Mouse (Mus musculus): ENCODE results near the gene 1700001F09Rik.
"Not testable (repeated sequence)": the region's sequence is repeated elsewhere in the genome, so short reads cannot be mapped to it uniquely, and the experiment has no call there.

1700001F09Rik gene

GRCm38 (mm10) chr14:43347711-43348110, at the start of gene 1700001F09Rik:
1700001F09Rik (minus strand) TSS chr14:43347811.
- DNase-seq: not testable (repeated sequence)

- not testable (repeated sequence) for DNase-seq
Observed at GRCm38 (mm10) chr14:43361713-43362112, 14.1 kb upstream of the 1700001F09Rik start.

GRCm38 (mm10) chr14:43359246-43359645, 11.6 kb upstream of the 1700001F09Rik start:
- DNase-seq: peak in 1 of 2 experiments; percentile 8

DNA sequence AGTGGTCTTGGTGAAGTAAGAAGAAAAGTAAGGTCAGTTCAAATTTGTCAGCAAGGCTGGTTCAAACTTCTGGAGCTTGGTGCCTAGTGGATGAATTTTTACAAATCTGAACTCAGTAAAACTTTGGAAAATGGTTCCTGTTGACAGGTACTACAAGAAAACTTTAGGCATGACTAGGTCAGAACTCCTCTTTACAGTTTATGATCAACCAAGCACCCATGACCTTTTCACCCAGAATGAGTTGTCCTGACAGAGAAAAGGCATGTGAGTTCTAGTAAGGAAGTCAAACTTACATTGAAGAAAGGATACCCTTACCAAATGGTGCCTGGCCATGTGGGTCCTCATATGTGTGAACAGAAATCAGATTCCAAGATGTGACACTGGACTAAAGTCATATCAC, 9.9 kb upstream of the 1700001F09Rik start:
- not testable (repeated sequence) for DNase-seq

- DNase-seq: not testable (repeated sequence)
Observed at GRCm38 (mm10) chr14:43352944-43353343, 5.3 kb upstream of the 1700001F09Rik start.

DNA sequence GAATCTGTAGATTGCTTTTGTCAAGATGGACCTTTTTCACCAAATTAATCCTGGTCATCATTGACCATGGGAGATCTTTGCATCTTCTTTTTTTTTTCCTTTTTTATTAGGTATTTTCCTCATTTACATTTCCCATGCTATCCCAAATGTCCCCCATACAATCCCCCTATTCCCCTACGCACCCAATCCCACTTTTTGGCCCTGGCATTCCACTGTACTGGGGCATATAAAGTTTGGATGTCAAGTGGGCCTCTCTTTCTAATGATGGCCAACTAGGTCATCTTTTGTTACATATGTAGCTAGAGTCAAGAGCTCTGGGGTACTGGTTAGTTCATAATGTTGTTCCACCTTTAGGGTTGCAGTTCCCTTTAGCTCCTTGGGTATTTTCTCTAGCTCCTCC, 10.0 kb downstream of the 1700001F09Rik start:
- DNase-seq: not testable (repeated sequence)

DNA sequence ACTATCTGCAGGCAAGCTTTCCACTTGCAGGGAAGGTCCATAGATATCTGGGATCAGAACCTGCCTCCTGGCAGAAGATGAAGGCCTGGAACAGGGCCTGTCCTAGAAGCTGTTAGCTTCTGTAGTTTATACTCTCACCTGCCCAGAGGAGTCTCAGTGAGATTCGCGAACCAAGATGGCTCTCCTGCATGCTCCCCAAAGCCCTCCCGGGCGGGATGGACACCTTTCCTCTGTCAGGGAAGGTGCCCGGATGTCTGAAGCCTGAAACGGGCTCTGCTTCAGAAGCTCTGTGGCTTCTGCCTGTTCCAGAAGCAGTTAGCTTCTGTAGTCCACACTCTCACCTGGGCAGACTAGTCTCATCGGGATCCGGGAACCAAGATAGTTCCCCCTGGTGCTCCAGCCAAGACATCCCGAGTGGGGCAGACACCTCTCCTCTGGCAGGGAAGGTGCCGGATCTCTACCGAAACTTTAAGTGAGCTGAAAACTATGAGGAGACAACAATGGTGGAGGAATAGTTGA, 16.2 kb downstream of the 1700001F09Rik start:
- DNase-seq: peak in 1 of 2 experiments; percentile 7

DNA sequence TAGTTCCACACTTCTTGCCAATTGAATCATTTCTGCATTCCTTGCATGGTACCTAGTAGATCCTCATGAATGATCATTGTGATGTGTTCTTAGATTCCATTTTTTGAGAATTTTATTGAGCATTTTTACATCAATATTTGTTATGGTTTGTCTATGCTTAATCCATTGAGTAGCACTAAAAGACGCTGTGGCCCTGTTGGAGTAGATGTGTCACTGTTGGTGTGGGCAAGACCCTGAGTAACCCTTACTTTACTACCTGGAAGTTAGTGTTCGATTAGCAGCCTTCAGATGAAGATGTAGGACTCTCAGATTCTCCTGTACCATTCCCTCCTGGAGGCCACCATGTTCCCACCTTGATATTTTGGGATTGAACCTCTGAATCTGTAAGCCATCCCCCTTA, 19.0 kb downstream of the 1700001F09Rik start:
- DNase-seq: not testable (repeated sequence)

- DNase-seq: not testable (repeated sequence)
Observed at GRCm38 (mm10) chr14:43319516-43319915, 28.1 kb downstream of the 1700001F09Rik start.

GRCm38 (mm10) chr14:43293503-43293902, 54.1 kb downstream of the 1700001F09Rik start, which contains the start of gene Gm8127:
Gm8127 (minus strand) TSS chr14:43293832.
- DNase-seq: not testable (repeated sequence)

All from lung, adult 18-20 months (tissue).